Mouse (Mus musculus): ENCODE results near the gene AL731706.1.

DNA sequence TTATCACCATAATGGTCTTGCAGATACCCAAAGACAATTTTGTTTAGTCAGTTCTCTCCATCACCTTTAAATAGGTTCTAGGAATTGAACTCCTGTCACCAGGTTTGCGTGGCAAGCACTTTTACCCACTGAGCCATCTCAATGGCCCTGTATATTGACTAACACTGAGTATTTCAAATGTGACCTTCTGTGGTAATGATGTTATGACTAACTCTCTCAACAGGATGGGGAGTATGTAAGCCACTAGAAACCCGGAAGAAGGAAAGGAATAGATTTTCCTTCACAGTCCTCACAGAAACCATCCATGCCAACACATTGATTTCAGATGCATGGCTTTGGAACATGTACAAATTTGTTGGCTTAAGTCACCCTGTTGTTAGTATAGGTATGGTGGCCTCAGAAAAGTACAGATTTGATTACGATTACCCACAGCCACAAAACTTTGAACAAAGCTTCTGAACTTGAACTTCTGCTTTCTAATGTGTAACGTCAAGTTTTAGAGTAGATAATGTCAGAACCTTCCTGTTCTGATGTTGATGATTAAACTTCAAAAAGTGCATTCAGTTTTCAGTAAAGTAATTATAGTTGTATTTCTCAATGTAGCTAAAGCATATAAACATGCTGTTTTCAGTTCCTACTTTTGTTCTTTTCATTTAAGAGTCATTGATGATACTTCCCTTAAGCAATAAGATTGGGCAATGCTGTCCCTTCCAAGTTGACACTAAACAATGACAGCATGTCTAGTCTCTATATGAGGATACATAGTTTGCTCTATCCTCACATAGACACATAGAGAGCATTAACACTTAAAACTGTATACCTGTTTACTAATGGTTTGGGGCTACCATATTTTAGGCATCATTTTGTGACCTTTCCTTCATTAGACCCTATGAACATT, 45.5 kb upstream of the AL731706.1 start:
- TF ChIP-seq CTCF (IDR thresholded peaks at IDR 0.05; ENCODE audit: low read depth, low read length) (no peak), POLR2A (IDR thresholded peaks at IDR 0.05; ENCODE audit: extremely low read depth, insufficient read depth, low read length) (no peak)

All from liver, adult 2 months (tissue).